Mouse (Mus musculus) limb, embryonic 14.5 days (tissue): Measurements from ENCODE around the gene Map2k1. TPM values are rescaled to one million over a fixed set of nuclear protein-coding genes. Genes with fewer than 3 reads are reported as not detected.
A peak's percentile ranks its signal among the peaks of the same experiment; 100 is the strongest.
"Not testable (repeated sequence)": the region's sequence is repeated elsewhere in the genome, so short reads cannot be mapped to it uniquely, and the experiment has no call there.

Source experiments
- ATAC-seq: fragments of 200-750 bp; cut with Nextera tagmentation; 2 replicates; pipeline ENCODE4 v1.8.0; 2017; ENCODE audit warnings: low read depth, moderate number of reproducible peaks, moderate TSS enrichment; ENCODE audit not compliant: low FRiP score
- DNase-seq: peaks from one replicate; pipeline ENCODE4 v3.0.0-alpha.2; 2015; ENCODE audit warnings: low spot score
- H3K27ac ChIP-seq: fragments of 300-500 bp; sonication (generic); replicated peaks from 2 replicates; pipeline ENCODE4 v1.5.1; 2014; ENCODE audit warnings: low read depth, mild to moderate bottlenecking, low read length, moderate library complexity, mixed read lengths
- H3K27me3 ChIP-seq: fragments of 300-500 bp; sonication (generic); 2 replicates; pipeline ENCODE4 v1.6.1; 2014; ENCODE audit warnings: low read length, mixed read lengths; ENCODE audit not compliant: control insufficient read depth, insufficient read depth
- H3K36me3 ChIP-seq: fragments of 300-500 bp; sonication (generic); 2 replicates; pipeline ENCODE4 v1.6.1; 2014; ENCODE audit warnings: mild to moderate bottlenecking, low read length, moderate library complexity, mixed read lengths; ENCODE audit not compliant: control insufficient read depth, insufficient read depth
- H3K4me1 ChIP-seq: fragments of 300-500 bp; sonication (generic); 2 replicates; pipeline ENCODE4 v1.6.1; 2014; ENCODE audit warnings: antibody characterized with exemption, low read length, mixed read lengths; ENCODE audit not compliant: control insufficient read depth, insufficient read depth
- H3K4me2 ChIP-seq: fragments of 300-500 bp; sonication (generic); replicated peaks from 2 replicates; pipeline ENCODE4 v1.6.1; 2014; ENCODE audit warnings: low read depth, mild to moderate bottlenecking, low read length, moderate library complexity; ENCODE audit not compliant: severe bottlenecking
- H3K4me3 ChIP-seq: fragments of 300-500 bp; sonication (generic); replicated peaks from 2 replicates; pipeline ENCODE4 v1.5.1; 2014; ENCODE audit warnings: low read length
- H3K9ac ChIP-seq: fragments of 300-500 bp; sonication (generic); 2 replicates; pipeline ENCODE4 v1.6.1; 2014; ENCODE audit warnings: mild to moderate bottlenecking, low read depth, low read length, moderate library complexity; ENCODE audit not compliant: severe bottlenecking
- H3K9me3 ChIP-seq: fragments of 300-500 bp; sonication (generic); 2 replicates; pipeline ENCODE4 v1.6.1; 2016; ENCODE audit warnings: low read length; ENCODE audit not compliant: control insufficient read depth
- POLR2A ChIP-seq: fragments of 200-500 bp; IDR thresholded peaks from 2 replicates; pipeline ENCODE4 v1.8.0; 2012; ENCODE audit warnings: inconsistent platforms, mild to moderate bottlenecking, moderate library complexity, borderline replicate concordance; ENCODE audit not compliant: insufficient read depth, insufficient read length; ENCODE audit errors: extremely low read depth
- WGBS: fragments of 180-500 bp; shearing (Covaris S2); extraction: QIAGEN DNeasy Blood & Tissue Kit; methylation state at CpG from one replicate; pipeline ENCODE4 v1.1.7; 2014; 5-methylcytosine and 5-hydroxymethylcytosine counted together
- polyA plus RNA-seq, 2 experiments: library from polyadenylated mRNA; depleted of rRNA in 1 of 2; stranded (reverse) in 1 of 2; unstranded in 1 of 2; fragments of >200 nt; fragmentation: Nextera tagmentation in 1 of 2; extraction: Ambion mirVana in 1 of 2; gene quantifications; 2 replicates each; pipeline versions ENCODE4 v1.2.1 to v1.2.3; 2012 to 2014

Gene Map2k1
- polyA plus RNA-seq, 2 experiments, result 51.3 to 81.3 TPM

DNA sequence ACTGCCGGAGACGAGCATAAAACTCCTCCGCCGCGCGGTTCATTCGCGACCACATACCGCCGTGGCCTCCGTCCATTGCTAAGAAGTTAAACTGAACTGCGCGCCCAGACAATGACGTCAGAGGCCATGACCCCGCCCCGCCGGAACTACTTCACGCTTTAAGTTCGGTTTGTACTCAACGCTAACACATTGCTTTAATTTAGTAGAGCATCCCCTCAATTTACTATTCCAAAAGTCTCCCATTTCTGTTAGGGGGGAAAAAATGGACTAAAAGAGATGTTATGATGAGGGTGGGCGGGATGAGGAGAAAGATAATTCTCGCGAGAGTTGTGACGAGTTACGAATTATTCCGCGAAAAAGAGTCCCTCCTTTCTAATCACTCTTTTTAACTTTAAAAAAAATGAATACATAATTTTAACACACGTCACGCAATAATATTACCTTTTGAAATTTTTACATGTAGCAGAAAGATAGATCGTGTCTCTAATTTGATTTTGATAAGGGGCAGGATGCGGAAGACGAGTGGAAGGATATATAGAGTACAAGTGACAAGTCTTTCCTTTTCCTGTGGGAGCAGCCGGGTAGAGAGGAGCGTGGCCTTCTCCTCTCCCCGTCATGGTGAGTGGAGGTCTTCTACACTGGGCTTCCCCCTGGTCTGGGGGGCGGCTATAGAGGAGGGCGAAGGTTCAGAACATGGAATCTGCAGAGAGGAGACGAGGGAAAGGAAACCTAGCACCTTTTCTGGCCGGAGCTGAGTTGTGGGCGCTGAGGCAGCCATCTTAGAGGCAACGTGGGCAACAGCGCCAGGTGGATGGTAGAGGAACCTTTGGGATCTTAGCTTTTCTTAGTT, 80.4 kb downstream of the Map2k1 start, which contains the start of the genes Zwilch and Rpl4:
TSS of gene Zwilch (minus strand) at position 289 of the 850 bp plus-strand sequence.
TSS of gene Rpl4 (plus strand) at position 560 of the 850 bp plus-strand sequence.
- Histone ChIP-seq H3K9me3 (no peaks in the 10 kb centered on the region), H3K9ac (peak within 1 kb of the TSS; percentile 92), H3K27me3 (no peaks in the 10 kb centered on the region), H3K4me2 (peak within 1 kb of the TSS; percentile 75), H3K27ac (peak within 1 kb of the TSS; percentile 94), H3K4me3 (peak within 1 kb of the TSS; percentile 94), H3K36me3 (peaks cover 36% of the 10 kb centered on the region), H3K4me1 (peaks cover 10% of the 10 kb centered on the region)
- TF ChIP-seq POLR2A, result peak; percentile 96; the same call in 1 of the 2 replicates
- under 1% methylated on average over 41 of the region's 42 CpGs for WGBS
- ATAC-seq (peak; percentile 87), DNase-seq (peak; percentile 88)

DNA sequence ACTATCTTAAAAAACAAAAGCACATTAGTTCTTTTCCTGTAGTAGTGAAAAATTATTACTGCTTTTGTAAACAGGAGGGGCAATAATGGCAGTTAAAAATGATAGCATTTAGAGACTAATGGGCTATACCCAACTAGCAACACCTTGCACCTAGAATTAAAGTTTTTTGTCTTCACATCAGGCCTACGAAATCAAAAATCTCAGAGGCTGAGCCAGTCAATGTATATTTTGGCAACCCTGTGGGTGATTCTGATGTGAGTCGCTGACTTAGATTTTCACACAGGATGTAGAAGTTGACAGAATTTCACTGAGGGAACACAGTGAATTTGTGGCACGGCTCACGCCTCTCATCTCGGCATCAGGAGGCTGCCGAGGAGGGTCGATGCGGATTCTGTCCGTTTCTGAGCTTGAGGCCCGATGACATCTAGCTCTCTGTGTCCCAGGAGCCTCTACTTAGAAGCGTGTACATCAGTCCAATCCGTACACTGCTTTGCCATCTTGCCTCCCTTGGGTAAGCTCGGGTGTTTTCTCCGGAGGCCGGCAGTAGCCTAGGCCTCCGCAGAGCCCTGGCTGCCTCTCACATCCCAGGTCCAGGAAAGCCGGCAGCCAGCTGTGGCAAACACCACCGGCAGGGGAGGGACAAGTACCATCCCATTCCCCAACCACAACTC, 81.2 kb downstream of the Map2k1 start:
- Histone ChIP-seq H3K27ac (peak overlapping the region; percentile 94), H3K9ac (peak overlapping the region; percentile 92), H3K27me3 (no peaks in the 10 kb centered on the region), H3K9me3 (no peaks in the 10 kb centered on the region), H3K36me3 (peaks cover 32% of the 10 kb centered on the region), H3K4me2 (peak overlapping the region; percentile 75), H3K4me1 (peaks cover 10% of the 10 kb centered on the region), H3K4me3 (peak overlapping the region; percentile 94)
- no peak for DNase-seq
- ATAC-seq, result peak; percentile 27; the same call in 1 of the 2 replicates
- 2% methylated on average over 18 of the region's 18 CpGs for whole genome bisulfite sequencing
- TF ChIP-seq POLR2A, result no peak

DNA sequence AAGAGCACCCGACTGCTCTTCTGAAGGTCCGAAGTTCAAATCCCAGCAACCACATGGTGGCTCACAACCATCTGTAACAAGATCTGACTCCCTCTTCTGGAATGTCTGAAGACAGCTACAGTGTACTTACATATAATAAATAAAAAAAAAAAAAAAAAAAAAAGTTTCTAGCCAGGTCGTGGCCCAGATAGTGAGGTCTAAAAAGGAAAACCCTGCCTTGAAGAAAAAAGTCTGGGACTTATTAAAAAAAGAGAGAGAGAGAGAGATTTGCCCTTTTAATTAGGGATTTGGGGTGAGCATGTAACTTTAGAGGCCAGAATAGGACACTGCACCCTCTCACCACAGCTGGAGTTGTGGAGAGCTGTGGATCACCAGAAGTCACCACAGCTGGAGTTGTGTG, 83.5 kb downstream of the Map2k1 start:
- H3K27ac ChIP-seq, H3K9ac ChIP-seq, H3K4me2 ChIP-seq: not testable (repeated sequence)

DNA sequence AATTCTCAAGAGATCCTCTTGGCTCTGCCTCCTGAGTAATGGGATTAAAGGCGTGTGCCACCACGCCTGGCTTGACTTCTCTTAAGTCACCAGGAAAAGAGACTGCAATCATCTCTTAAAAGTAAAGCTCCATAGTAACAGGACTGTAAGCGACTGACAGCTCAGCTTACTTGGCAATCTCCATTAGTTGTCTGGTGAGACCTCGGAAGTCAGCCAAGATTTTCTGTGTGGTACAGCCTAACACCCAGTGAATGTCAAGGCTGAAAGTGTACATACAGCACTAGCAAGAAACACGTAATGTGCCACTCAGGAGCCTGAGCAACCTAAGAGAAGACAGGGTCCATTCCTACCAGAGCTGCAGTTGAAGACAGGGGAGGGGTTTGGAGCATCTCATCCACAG, 93.0 kb downstream of the Map2k1 start:
- no peak for TF ChIP-seq POLR2A
- Histone ChIP-seq H3K4me1 (no peaks in the 10 kb centered on the region), H3K27me3 (no peaks in the 10 kb centered on the region), H3K4me2 (no peak overlapping the region), H3K4me3 (no peak overlapping the region), H3K27ac (no peak overlapping the region), H3K9me3 (no peaks in the 10 kb centered on the region), H3K9ac (no peak overlapping the region), H3K36me3 (peaks cover 64% of the 10 kb centered on the region)
- DNase-seq (no peak), ATAC-seq (no peak)
- WGBS, result 93% methylated on average over 5 of the region's 5 CpGs

More for the DNA sequence above, 83.5 kb downstream of the Map2k1 start:
- not testable (repeated sequence) for H3K36me3 ChIP-seq, H3K4me1 ChIP-seq, H3K27me3 ChIP-seq, H3K4me3 ChIP-seq, H3K9me3 ChIP-seq, ATAC-seq, DNase-seq
- WGBS, result 94% methylated on average over 3 of the region's 3 CpGs

DNA sequence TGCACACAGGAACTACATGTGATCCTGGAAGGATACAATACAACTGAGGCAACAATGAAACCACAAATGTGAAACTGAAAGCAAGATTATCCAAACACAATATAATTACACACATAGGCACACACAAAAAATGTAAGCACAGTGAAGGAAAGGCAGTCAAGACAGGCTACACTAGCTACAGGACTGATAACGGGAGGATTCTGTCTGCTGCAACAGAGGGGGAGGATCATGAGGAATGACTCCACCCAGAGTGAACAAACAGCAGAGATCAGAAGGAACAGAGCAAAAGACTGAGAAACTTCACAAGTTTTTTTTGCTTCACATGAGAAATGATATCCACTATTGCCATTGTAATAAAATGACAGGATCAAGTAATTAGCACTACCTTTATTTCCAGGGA, 96.8 kb downstream of the Map2k1 start:
- H3K27ac ChIP-seq, result no peak overlapping the region
- H3K9ac ChIP-seq, result no peak overlapping the region
- ATAC-seq, result no peak
- H3K4me1 ChIP-seq, result no peaks in the 10 kb centered on the region
- DNase-seq, result no peak
- no peaks in the 10 kb centered on the region for H3K27me3 ChIP-seq
- H3K36me3 ChIP-seq, result peaks cover 68% of the 10 kb centered on the region
- 95% methylated on average over 1 of the region's 1 CpGs for WGBS
- TF ChIP-seq POLR2A, result no peak
- no peak overlapping the region for H3K4me2 ChIP-seq
- no peak overlapping the region for H3K4me3 ChIP-seq
- no peaks in the 10 kb centered on the region for H3K9me3 ChIP-seq
